Mouse (Mus musculus) embryonic fibroblast, embryonic 13.5 days (primary cell): ENCODE measurements at regions not wholly inside any gene's neighbourhood (a gene's known extent, or its start where the extent isn't known, plus 50 kb on each side); places are given as distances from the start of the nearest gene placed in this dataset.

Experiments
- CTCF ChIP-seq: IDR thresholded peaks from 2 replicates; pipeline ENCODE4 v1.5.1; 2011; ENCODE audit warnings: mild to moderate bottlenecking, control low read depth, low read length, moderate library complexity, borderline replicate concordance; ENCODE audit not compliant: insufficient read depth
- POLR2A ChIP-seq: IDR thresholded peaks from 2 replicates; pipeline ENCODE4 v1.6.1; 2011; ENCODE audit warnings: low read depth, mild to moderate bottlenecking, control low read depth, low read length, moderate library complexity

DNA sequence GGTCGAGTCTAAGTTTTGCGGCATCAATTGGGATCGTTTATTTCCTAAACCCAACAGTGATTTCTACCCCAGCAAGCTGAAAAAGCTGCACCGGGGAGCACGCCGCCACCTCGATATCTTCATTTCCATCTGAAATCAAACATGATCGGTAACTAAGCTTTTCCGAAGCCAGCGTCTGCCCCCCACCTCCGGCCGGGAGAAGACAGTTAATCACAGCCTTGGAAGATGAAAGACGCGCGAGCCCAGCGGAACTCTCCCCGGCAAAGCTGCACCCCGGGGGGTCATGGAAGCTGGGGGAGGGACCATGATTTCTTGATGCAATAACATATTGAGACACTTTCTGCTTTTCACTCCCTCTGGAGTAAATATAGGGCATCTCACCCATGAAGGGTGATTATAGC, 468.4 kb downstream of the Vrk1 start:
- no peak for TF ChIP-seq CTCF
- TF ChIP-seq POLR2A, result no peak
